Mouse (Mus musculus) forebrain, embryonic 16.5 days (tissue): ENCODE results near the gene Gapdh. TPM values are rescaled to one million over a fixed set of nuclear protein-coding genes. Genes with fewer than 3 reads are reported as not detected.

ENCODE experiments used
- ATAC-seq: fragments of 200-750 bp; cut with Nextera tagmentation; 2 replicates; pipeline ENCODE4 v1.8.0; 2017; ENCODE audit warnings: mild to moderate bottlenecking, moderate library complexity
- H3K27ac ChIP-seq: fragments of 300-500 bp; sonication (generic); 2 replicates; pipeline ENCODE4 v1.5.1; 2014; ENCODE audit warnings: low read length, control low read depth
- H3K27me3 ChIP-seq: fragments of 300-500 bp; sonication (generic); replicated peaks from 2 replicates; pipeline ENCODE4 v1.6.1; 2014; ENCODE audit warnings: low read length; ENCODE audit not compliant: control insufficient read depth, insufficient read depth
- H3K36me3 ChIP-seq: fragments of 300-500 bp; sonication (generic); 2 replicates; pipeline ENCODE4 v1.6.1; 2014; ENCODE audit not compliant: control insufficient read depth, insufficient read depth
- H3K4me1 ChIP-seq: fragments of 300-500 bp; sonication (generic); replicated peaks from 2 replicates; pipeline ENCODE4 v1.6.1; 2014; ENCODE audit warnings: low read length; ENCODE audit not compliant: control insufficient read depth, insufficient read depth
- H3K4me2 ChIP-seq: fragments of 300-500 bp; sonication (generic); 2 replicates; pipeline ENCODE4 v1.6.1; 2014; ENCODE audit warnings: mild to moderate bottlenecking, low read length, control low read depth
- H3K4me3 ChIP-seq: fragments of 300-500 bp; sonication (generic); replicated peaks from 2 replicates; pipeline ENCODE4 v1.5.1; 2014; ENCODE audit warnings: mild to moderate bottlenecking, low read length, control low read depth
- H3K9ac ChIP-seq: fragments of 300-500 bp; sonication (generic); replicated peaks from 2 replicates; pipeline ENCODE4 v1.6.1; 2014; ENCODE audit warnings: low read depth, low read length, control low read depth
- H3K9me3 ChIP-seq: fragments of 300-500 bp; sonication (generic); 2 replicates; pipeline ENCODE4 v1.6.1; 2016; ENCODE audit warnings: low read length; ENCODE audit not compliant: control insufficient read depth
- WGBS: fragments of 180-500 bp; shearing (Covaris S2); extraction: QIAGEN DNeasy Blood & Tissue Kit; methylation state at CpG from one replicate; pipeline ENCODE4 v1.1.7; 2014; 5-methylcytosine and 5-hydroxymethylcytosine counted together
- polyA plus RNA-seq: library from polyadenylated mRNA; unstranded; fragments of >200 nt; fragmentation: Nextera tagmentation; extraction: Ambion mirVana; gene quantifications from 2 replicates; pipeline ENCODE4 v1.2.1, GENCODE M21; 2015

The Gapdh gene
- polyA plus RNA-seq = 1,297 and 1,346 TPM in 2 replicates

- WGBS = under 1% methylated on average over 18 of the region's 18 CpGs
- H3K4me1 ChIP-seq = peaks cover 33% of the 10 kb centered on the region
- H3K4me2 ChIP-seq = peak within 1 kb of the TSS; percentile 96
- peaks cover 23% of the 10 kb centered on the region for H3K36me3 ChIP-seq
- no peaks in the 10 kb centered on the region for H3K9me3 ChIP-seq
- peak within 1 kb of the TSS; percentile 91 for H3K27ac ChIP-seq
- H3K9ac ChIP-seq = peak within 1 kb of the TSS; percentile 96
- ATAC-seq = peak; percentile 5; the same call in 1 of the 2 replicates
- peak within 1 kb of the TSS; percentile 93 for H3K4me3 ChIP-seq
- H3K27me3 ChIP-seq = no peaks in the 10 kb centered on the region
Measured at GRCm38 (mm10) chr6:125166051-125166751, at the start of gene Gapdh. Gapdh (minus strand) TSS chr6:125166467.

GRCm38 (mm10) chr6:125215148-125215954 is 49.1 kb upstream of the Gapdh start, which contains the start of gene Vamp1:
Vamp1 (plus strand) TSS chr6:125215551.
- peak within 1 kb of the TSS; percentile 81 for H3K4me3 ChIP-seq
- peak; percentile 97 for ATAC-seq

GRCm38 (mm10) chr6:125213715-125214114 is 47.4 kb upstream of the Gapdh start:
- Histone ChIP-seq H3K9me3 (no peaks in the 10 kb centered on the region), H3K36me3 (no peaks in the 10 kb centered on the region), H3K27ac (no peak overlapping the region), H3K4me1 (peaks cover 6% of the 10 kb centered on the region), H3K4me2 (no peak overlapping the region), H3K27me3 (peaks cover 11% of the 10 kb centered on the region), H3K4me3 (no peak overlapping the region), H3K9ac (no peak overlapping the region)
- no peak for ATAC-seq
- WGBS = 82% methylated on average over 6 of the region's 6 CpGs

More at GRCm38 (mm10) chr6:125215148-125215954, 49.1 kb upstream of the Gapdh start, which contains the start of gene Vamp1:
- H3K27me3 ChIP-seq = peaks cover 11% of the 10 kb centered on the region
- H3K27ac ChIP-seq = peak within 1 kb of the TSS; percentile 84
- no peaks in the 10 kb centered on the region for H3K36me3 ChIP-seq
- peaks cover 6% of the 10 kb centered on the region for H3K4me1 ChIP-seq
- peak within 1 kb of the TSS; percentile 83 for H3K9ac ChIP-seq
- H3K4me2 ChIP-seq = peak within 1 kb of the TSS; percentile 98
- under 1% methylated on average over 45 of the region's 48 CpGs for WGBS
- H3K9me3 ChIP-seq = no peaks in the 10 kb centered on the region

GRCm38 (mm10) chr6:125213129-125213528 is 46.9 kb upstream of the Gapdh start:
- Histone ChIP-seq H3K4me3 (no peak overlapping the region), H3K9ac (no peak overlapping the region), H3K36me3 (no peaks in the 10 kb centered on the region), H3K9me3 (no peaks in the 10 kb centered on the region), H3K27ac (no peak overlapping the region), H3K4me1 (peaks cover 6% of the 10 kb centered on the region), H3K4me2 (no peak overlapping the region), H3K27me3 (peaks cover 11% of the 10 kb centered on the region)
- ATAC-seq = no peak
- WGBS = 77% methylated on average over 6 of the region's 6 CpGs

GRCm38 (mm10) chr6:125212621-125213020 is 46.4 kb upstream of the Gapdh start:
- H3K36me3 ChIP-seq = no peaks in the 10 kb centered on the region
- H3K4me3 ChIP-seq = no peak overlapping the region
- no peak overlapping the region for H3K27ac ChIP-seq
- H3K9ac ChIP-seq = no peak overlapping the region
- no peaks in the 10 kb centered on the region for H3K9me3 ChIP-seq
- WGBS = 38% methylated on average over 2 of the region's 2 CpGs
- ATAC-seq = no peak
- H3K4me2 ChIP-seq = no peak overlapping the region
- H3K4me1 ChIP-seq = peaks cover 6% of the 10 kb centered on the region
- H3K27me3 ChIP-seq = peaks cover 11% of the 10 kb centered on the region

- no peaks in the 10 kb centered on the region for H3K36me3 ChIP-seq
- no peak overlapping the region for H3K9ac ChIP-seq
- no peak for ATAC-seq
- peaks cover 11% of the 10 kb centered on the region for H3K27me3 ChIP-seq
- H3K9me3 ChIP-seq = no peaks in the 10 kb centered on the region
- no peak overlapping the region for H3K27ac ChIP-seq
- WGBS = 93% methylated on average over 1 of the region's 1 CpGs
- no peak overlapping the region for H3K4me3 ChIP-seq
- no peak overlapping the region for H3K4me2 ChIP-seq
- H3K4me1 ChIP-seq = no peaks in the 10 kb centered on the region
Measured at GRCm38 (mm10) chr6:125210436-125210835, 44.2 kb upstream of the Gapdh start.

- no peak for ATAC-seq
- WGBS = 89% methylated on average over 5 of the region's 5 CpGs
- Histone ChIP-seq H3K9ac (no peak overlapping the region), H3K27me3 (no peaks in the 10 kb centered on the region), H3K36me3 (peaks cover 4% of the 10 kb centered on the region; the same call in 1 of the 2 replicates), H3K27ac (no peak overlapping the region), H3K9me3 (no peaks in the 10 kb centered on the region), H3K4me1 (peaks cover 12% of the 10 kb centered on the region), H3K4me3 (no peak overlapping the region), H3K4me2 (no peak overlapping the region)
Measured at GRCm38 (mm10) chr6:125197166-125197565, 30.9 kb upstream of the Gapdh start.

- Histone ChIP-seq H3K4me2 (no peak overlapping the region), H3K36me3 (peaks cover 4% of the 10 kb centered on the region; the same call in 1 of the 2 replicates), H3K27me3 (no peaks in the 10 kb centered on the region), H3K27ac (no peak overlapping the region), H3K4me1 (peaks cover 12% of the 10 kb centered on the region), H3K4me3 (no peak overlapping the region), H3K9ac (no peak overlapping the region), H3K9me3 (no peaks in the 10 kb centered on the region)
- 48% methylated on average over 3 of the region's 3 CpGs for WGBS
- ATAC-seq = no peak
Measured at GRCm38 (mm10) chr6:125196301-125196700, 30.0 kb upstream of the Gapdh start.

GRCm38 (mm10) chr6:125195541-125196075 is 29.3 kb upstream of the Gapdh start:
- Histone ChIP-seq H3K36me3 (peaks cover 4% of the 10 kb centered on the region; the same call in 1 of the 2 replicates), H3K27ac (no peak overlapping the region), H3K4me2 (no peak overlapping the region), H3K9ac (no peak overlapping the region), H3K4me3 (no peak overlapping the region), H3K4me1 (peaks cover 12% of the 10 kb centered on the region), H3K9me3 (no peaks in the 10 kb centered on the region), H3K27me3 (no peaks in the 10 kb centered on the region)
- 44% methylated on average over 1 of the region's 1 CpGs for WGBS
- no peak for ATAC-seq
